Mouse (Mus musculus) liver, embryonic 15.5 days (tissue): ENCODE measurements at regions not wholly inside any gene's neighbourhood (a gene's known extent, or its start where the extent isn't known, plus 50 kb on each side); places are given as distances from the start of the nearest gene placed in this dataset.

Source experiments
- ATAC-seq: fragments of 200-750 bp; cut with Nextera tagmentation; 2 replicates; pipeline ENCODE4 v1.8.0; 2017; ENCODE audit warnings: moderate number of reproducible peaks, mild to moderate bottlenecking, moderate library complexity; ENCODE audit not compliant: insufficient read depth
- H3K27ac ChIP-seq: fragments of 300-500 bp; sonication (generic); replicated peaks from 2 replicates; pipeline ENCODE4 v1.5.1; 2015; ENCODE audit warnings: mild to moderate bottlenecking, inconsistent platforms
- H3K27me3 ChIP-seq: fragments of 300-500 bp; sonication (generic); 2 replicates; pipeline ENCODE4 v1.6.1; 2015; ENCODE audit warnings: mild to moderate bottlenecking, inconsistent platforms
- H3K36me3 ChIP-seq: fragments of 300-500 bp; sonication (generic); replicated peaks from 2 replicates; pipeline ENCODE4 v1.6.1; 2015; ENCODE audit warnings: moderate library complexity, mild to moderate bottlenecking, inconsistent platforms
- H3K4me1 ChIP-seq: fragments of 300-500 bp; sonication (generic); replicated peaks from 2 replicates; pipeline ENCODE4 v1.6.1; 2015; ENCODE audit warnings: inconsistent platforms
- H3K4me2 ChIP-seq: fragments of 300-500 bp; sonication (generic); 2 replicates; pipeline ENCODE4 v1.6.1; 2015; ENCODE audit warnings: moderate library complexity, mild to moderate bottlenecking, inconsistent platforms
- H3K4me3 ChIP-seq: fragments of 300-500 bp; sonication (generic); replicated peaks from 2 replicates; pipeline ENCODE4 v1.5.1; 2015; ENCODE audit warnings: mild to moderate bottlenecking, inconsistent platforms
- H3K9ac ChIP-seq: fragments of 300-500 bp; sonication (generic); 2 replicates; pipeline ENCODE4 v1.6.1; 2015; ENCODE audit warnings: moderate library complexity, mild to moderate bottlenecking, inconsistent platforms
- H3K9me3 ChIP-seq: fragments of 300-500 bp; sonication (generic); replicated peaks from 2 replicates; pipeline ENCODE4 v1.6.1; 2016; ENCODE audit warnings: inconsistent platforms
- WGBS: fragments of 180-500 bp; shearing (Covaris S2); methylation state at CpG from one replicate; pipeline ENCODE4 v1.1.7; 2015; ENCODE audit warnings: mixed read lengths; ENCODE audit not compliant: insufficient replicate concordance; 5-methylcytosine and 5-hydroxymethylcytosine counted together

GRCm38 (mm10) chr3:83699751-83700150 is 66.4 kb upstream of the Sfrp2 start:
- H3K4me1 ChIP-seq, result no peaks in the 10 kb centered on the region
- H3K9me3 ChIP-seq, result no peaks in the 10 kb centered on the region
- H3K4me3 ChIP-seq, result no peak overlapping the region
- H3K27me3 ChIP-seq, result no peaks in the 10 kb centered on the region
- no peak overlapping the region for H3K27ac ChIP-seq
- WGBS, result 64% methylated on average over 3 of the region's 3 CpGs
- ATAC-seq, result no peak
- H3K4me2 ChIP-seq, result no peak overlapping the region
- no peaks in the 10 kb centered on the region for H3K36me3 ChIP-seq
- H3K9ac ChIP-seq, result no peak overlapping the region

- WGBS, result 17% methylated on average over 1 of the region's 1 CpGs
- Histone ChIP-seq H3K27me3 (no peaks in the 10 kb centered on the region), H3K4me2 (no peak overlapping the region), H3K9me3 (no peaks in the 10 kb centered on the region), H3K9ac (no peak overlapping the region), H3K36me3 (no peaks in the 10 kb centered on the region), H3K4me3 (no peak overlapping the region), H3K4me1 (no peaks in the 10 kb centered on the region), H3K27ac (no peak overlapping the region)
- no peak for ATAC-seq
Observed at GRCm38 (mm10) chr3:83701075-83701474, 65.0 kb upstream of the Sfrp2 start.

GRCm38 (mm10) chr3:83704559-83704958 is 61.6 kb upstream of the Sfrp2 start:
- H3K27ac ChIP-seq, result no peak overlapping the region
- no peak overlapping the region for H3K4me2 ChIP-seq
- no peaks in the 10 kb centered on the region for H3K27me3 ChIP-seq
- H3K4me3 ChIP-seq, result no peak overlapping the region
- H3K36me3 ChIP-seq, result no peaks in the 10 kb centered on the region
- no peaks in the 10 kb centered on the region for H3K4me1 ChIP-seq
- H3K9me3 ChIP-seq, result no peaks in the 10 kb centered on the region
- WGBS, result 48% methylated on average over 11 of the region's 11 CpGs
- H3K9ac ChIP-seq, result no peak overlapping the region
- no peak for ATAC-seq

- ATAC-seq, result no peak
- Histone ChIP-seq H3K27ac (no peak overlapping the region), H3K9ac (no peak overlapping the region), H3K36me3 (no peaks in the 10 kb centered on the region), H3K9me3 (no peaks in the 10 kb centered on the region), H3K4me3 (no peak overlapping the region), H3K4me2 (no peak overlapping the region), H3K27me3 (no peaks in the 10 kb centered on the region), H3K4me1 (no peaks in the 10 kb centered on the region)
- 75% methylated on average over 6 of the region's 6 CpGs for WGBS
Observed at GRCm38 (mm10) chr3:83705253-83705652, 60.9 kb upstream of the Sfrp2 start.

GRCm38 (mm10) chr3:83706531-83707243 is 59.4 kb upstream of the Sfrp2 start:
- Histone ChIP-seq H3K4me1 (no peaks in the 10 kb centered on the region), H3K9ac (no peak overlapping the region), H3K9me3 (no peaks in the 10 kb centered on the region), H3K4me3 (no peak overlapping the region), H3K27me3 (no peaks in the 10 kb centered on the region), H3K36me3 (no peaks in the 10 kb centered on the region), H3K27ac (no peak overlapping the region), H3K4me2 (0 out of 2 replicates have a peak overlapping the region, but pooled peaks have one; percentile 6)
- ATAC-seq, result no peak; the same call in 1 of the 2 replicates
- 14% methylated on average over 13 of the region's 13 CpGs for WGBS

GRCm38 (mm10) chr3:83707278-83707677 is 58.8 kb upstream of the Sfrp2 start:
- Histone ChIP-seq H3K9ac (no peak overlapping the region), H3K9me3 (no peaks in the 10 kb centered on the region), H3K4me3 (no peak overlapping the region), H3K4me2 (no peak overlapping the region), H3K27me3 (no peaks in the 10 kb centered on the region), H3K27ac (no peak overlapping the region), H3K4me1 (no peaks in the 10 kb centered on the region), H3K36me3 (no peaks in the 10 kb centered on the region)
- 58% methylated on average over 7 of the region's 7 CpGs for WGBS
- no peak for ATAC-seq

GRCm38 (mm10) chr3:83708973-83709372 is 57.1 kb upstream of the Sfrp2 start:
- no peaks in the 10 kb centered on the region for H3K9me3 ChIP-seq
- no peak overlapping the region for H3K27ac ChIP-seq
- H3K4me2 ChIP-seq, result no peak overlapping the region
- WGBS, result 44% methylated on average over 4 of the region's 4 CpGs
- no peak overlapping the region for H3K4me3 ChIP-seq
- H3K27me3 ChIP-seq, result no peaks in the 10 kb centered on the region
- ATAC-seq, result no peak
- H3K36me3 ChIP-seq, result no peaks in the 10 kb centered on the region
- H3K9ac ChIP-seq, result no peak overlapping the region
- no peaks in the 10 kb centered on the region for H3K4me1 ChIP-seq

GRCm38 (mm10) chr3:83709531-83709930 is 56.6 kb upstream of the Sfrp2 start:
- Histone ChIP-seq H3K27ac (no peak overlapping the region), H3K9ac (no peak overlapping the region), H3K27me3 (no peaks in the 10 kb centered on the region), H3K4me3 (no peak overlapping the region), H3K36me3 (no peaks in the 10 kb centered on the region), H3K4me1 (no peaks in the 10 kb centered on the region), H3K4me2 (no peak overlapping the region), H3K9me3 (no peaks in the 10 kb centered on the region)
- WGBS, result 16% methylated on average over 1 of the region's 1 CpGs
- ATAC-seq, result no peak

- 57% methylated on average over 10 of the region's 10 CpGs for WGBS
- Histone ChIP-seq H3K4me2 (no peak overlapping the region), H3K27me3 (no peaks in the 10 kb centered on the region)
Observed at GRCm38 (mm10) chr3:83710995-83711541, 55.1 kb upstream of the Sfrp2 start.

GRCm38 (mm10) chr3:83712355-83712754 is 53.8 kb upstream of the Sfrp2 start:
- Histone ChIP-seq H3K4me2 (no peak overlapping the region), H3K9ac (no peak overlapping the region), H3K36me3 (no peaks in the 10 kb centered on the region), H3K27me3 (no peaks in the 10 kb centered on the region), H3K9me3 (no peaks in the 10 kb centered on the region), H3K27ac (no peak overlapping the region), H3K4me1 (no peaks in the 10 kb centered on the region), H3K4me3 (no peak overlapping the region)
- ATAC-seq, result no peak
- 49% methylated on average over 2 of the region's 2 CpGs for WGBS

More at GRCm38 (mm10) chr3:83710995-83711541, 55.1 kb upstream of the Sfrp2 start:
- no peaks in the 10 kb centered on the region for H3K36me3 ChIP-seq
- no peaks in the 10 kb centered on the region for H3K4me1 ChIP-seq
- no peak overlapping the region for H3K4me3 ChIP-seq
- H3K27ac ChIP-seq, result no peak overlapping the region
- no peak for ATAC-seq
- H3K9ac ChIP-seq, result no peak overlapping the region
- no peaks in the 10 kb centered on the region for H3K9me3 ChIP-seq

GRCm38 (mm10) chr3:83714572-83714971 is 51.5 kb upstream of the Sfrp2 start:
- Histone ChIP-seq H3K4me2 (no peak overlapping the region), H3K4me1 (no peaks in the 10 kb centered on the region), H3K9me3 (no peaks in the 10 kb centered on the region), H3K27ac (no peak overlapping the region), H3K27me3 (no peaks in the 10 kb centered on the region), H3K9ac (no peak overlapping the region), H3K4me3 (no peak overlapping the region), H3K36me3 (no peaks in the 10 kb centered on the region)
- WGBS, result 50% methylated on average over 6 of the region's 6 CpGs
- ATAC-seq, result no peak
